Mouse (Mus musculus) lung, postnatal 0 days (tissue): ENCODE results near the gene Mapk11. TPM values are rescaled to one million over a fixed set of nuclear protein-coding genes. Genes with fewer than 3 reads are reported as not detected.

ENCODE experiments used
- ATAC-seq: fragments of 200-750 bp; cut with Nextera tagmentation; 2 replicates; pipeline ENCODE4 v1.8.0; 2017; ENCODE audit warnings: moderate library complexity
- DNase-seq: peaks from one replicate; pipeline ENCODE4 v3.0.0-alpha.2; 2016; ENCODE audit warnings: low spot score
- H3K27ac ChIP-seq: fragments of 300-500 bp; sonication (generic); 2 replicates; pipeline ENCODE4 v1.5.1; 2014; ENCODE audit warnings: antibody characterized with exemption, mild to moderate bottlenecking, low read length, mixed read lengths
- H3K27me3 ChIP-seq: fragments of 300-500 bp; sonication (generic); replicated peaks from 2 replicates; pipeline ENCODE4 v1.6.1; 2014; ENCODE audit warnings: low read length, mixed read lengths; ENCODE audit not compliant: insufficient read depth
- H3K36me3 ChIP-seq: fragments of 300-500 bp; sonication (generic); 2 replicates; pipeline ENCODE4 v1.6.1; 2014; ENCODE audit warnings: low read length, mixed read lengths; ENCODE audit not compliant: insufficient read depth
- H3K4me1 ChIP-seq: fragments of 300-500 bp; sonication (generic); 2 replicates; pipeline ENCODE4 v1.6.1; 2014; ENCODE audit warnings: antibody characterized with exemption, low read depth, low read length, mixed read lengths; ENCODE audit not compliant: insufficient read depth
- H3K4me2 ChIP-seq: fragments of 300-500 bp; sonication (generic); replicated peaks from 2 replicates; pipeline ENCODE4 v1.6.1; 2014; ENCODE audit warnings: low read depth, mild to moderate bottlenecking, low read length, moderate library complexity, mixed read lengths
- H3K4me3 ChIP-seq: fragments of 300-500 bp; sonication (generic); 2 replicates; pipeline ENCODE4 v1.5.1; 2014; ENCODE audit warnings: low read depth, low read length
- H3K9ac ChIP-seq: fragments of 300-500 bp; sonication (generic); replicated peaks from 2 replicates; pipeline ENCODE4 v1.6.1; 2014; ENCODE audit warnings: low read depth, mild to moderate bottlenecking
- H3K9me3 ChIP-seq: fragments of 300-500 bp; sonication (generic); 2 replicates; pipeline ENCODE4 v1.6.1; 2016; ENCODE audit warnings: low read length, mixed read lengths
- CTCF ChIP-seq: IDR thresholded peaks from 2 replicates; pipeline ENCODE4 v1.5.1; 2016; ENCODE audit warnings: antibody characterized with exemption, mild to moderate bottlenecking
- EP300 ChIP-seq: IDR thresholded peaks from 2 replicates; pipeline ENCODE4 v1.6.1; 2016; ENCODE audit warnings: antibody characterized with exemption, mild to moderate bottlenecking, control low read depth
- WGBS: fragments of 180-500 bp; shearing (Covaris S2); extraction: QIAGEN DNeasy Blood & Tissue Kit; methylation state at CpG from one replicate; pipeline ENCODE4 v1.1.7; 2014; 5-methylcytosine and 5-hydroxymethylcytosine counted together
- microRNA-seq: library from miRNA; unstranded; fragments of <30 nt; microRNA quantifications from one replicate; pipeline ENCODE4, GENCODE M21; 2016
- polyA plus RNA-seq: library from polyadenylated mRNA; unstranded; fragments of >200 nt; fragmentation: Nextera tagmentation; extraction: Ambion mirVana; gene quantifications from 2 replicates; pipeline ENCODE4 v1.2.1, GENCODE M21; 2015

Mapk11 gene
- polyA plus RNA-seq, 1 experiment from 2014 or later, result 7.4 TPM

- Histone ChIP-seq H3K27ac (no peak overlapping the region), H3K9me3 (no peaks in the 10 kb centered on the region), H3K4me1 (no peaks in the 10 kb centered on the region), H3K4me3 (no peak overlapping the region), H3K9ac (no peak overlapping the region), H3K36me3 (peaks cover 47% of the 10 kb centered on the region), H3K4me2 (no peak overlapping the region), H3K27me3 (no peaks in the 10 kb centered on the region)
- DNase-seq (no peak), ATAC-seq (no peak)
- no peak for TF ChIP-seq EP300
- 95% methylated on average over 8 of the region's 8 CpGs for WGBS
Measured at GRCm38 (mm10) chr15:89104425-89104824, 45.0 kb downstream of the Mapk11 start.

GRCm38 (mm10) chr15:89103921-89104320, 45.5 kb downstream of the Mapk11 start:
- Histone ChIP-seq H3K9me3 (no peaks in the 10 kb centered on the region), H3K27me3 (no peaks in the 10 kb centered on the region), H3K4me2 (no peak overlapping the region), H3K27ac (no peak overlapping the region), H3K4me1 (no peaks in the 10 kb centered on the region), H3K9ac (no peak overlapping the region), H3K36me3 (peaks cover 52% of the 10 kb centered on the region), H3K4me3 (no peak overlapping the region)
- ATAC-seq, result no peak
- no peak for DNase-seq
- 85% methylated on average over 10 of the region's 10 CpGs for WGBS
- TF ChIP-seq EP300, result no peak
- TF ChIP-seq CTCF, result no peak

GRCm38 (mm10) chr15:89102646-89103045, 46.8 kb downstream of the Mapk11 start:
- Histone ChIP-seq H3K4me3 (no peak overlapping the region), H3K27me3 (no peaks in the 10 kb centered on the region), H3K9ac (no peak overlapping the region), H3K27ac (no peak overlapping the region), H3K36me3 (peaks cover 50% of the 10 kb centered on the region), H3K9me3 (no peaks in the 10 kb centered on the region), H3K4me1 (no peaks in the 10 kb centered on the region), H3K4me2 (no peak overlapping the region)
- no peak for DNase-seq
- ATAC-seq, result no peak
- WGBS, result 70% methylated on average over 5 of the region's 5 CpGs
- TF ChIP-seq CTCF (no peak), EP300 (no peak)

GRCm38 (mm10) chr15:89100823-89101222, 48.6 kb downstream of the Mapk11 start:
- 91% methylated on average over 12 of the region's 12 CpGs for WGBS

GRCm38 (mm10) chr15:89098616-89099015, 50.8 kb downstream of the Mapk11 start:
- no peak overlapping the region for H3K9ac ChIP-seq
- no peak overlapping the region for H3K27ac ChIP-seq
- 88% methylated on average over 7 of the region's 7 CpGs for WGBS
- no peaks in the 10 kb centered on the region for H3K9me3 ChIP-seq
- H3K36me3 ChIP-seq, result peaks cover 74% of the 10 kb centered on the region
- no peak overlapping the region for H3K4me2 ChIP-seq
- ATAC-seq, result no peak
- no peak for TF ChIP-seq CTCF
- TF ChIP-seq EP300, result no peak
- no peaks in the 10 kb centered on the region for H3K27me3 ChIP-seq
- H3K4me1 ChIP-seq, result no peaks in the 10 kb centered on the region
- DNase-seq, result no peak
- no peak overlapping the region for H3K4me3 ChIP-seq

More at GRCm38 (mm10) chr15:89100823-89101222, 48.6 kb downstream of the Mapk11 start:
- H3K27me3 ChIP-seq, result no peaks in the 10 kb centered on the region
- no peak overlapping the region for H3K9ac ChIP-seq
- DNase-seq (no peak), ATAC-seq (no peak)
- no peak overlapping the region for H3K27ac ChIP-seq
- H3K4me1 ChIP-seq, result no peaks in the 10 kb centered on the region
- TF ChIP-seq CTCF, result no peak
- TF ChIP-seq EP300, result no peak
- no peak overlapping the region for H3K4me3 ChIP-seq
- peaks cover 67% of the 10 kb centered on the region for H3K36me3 ChIP-seq
- H3K4me2 ChIP-seq, result no peak overlapping the region
- no peaks in the 10 kb centered on the region for H3K9me3 ChIP-seq

GRCm38 (mm10) chr15:89097450-89097849, 52.0 kb downstream of the Mapk11 start:
- Histone ChIP-seq H3K27ac (no peak overlapping the region), H3K4me2 (no peak overlapping the region), H3K4me3 (no peak overlapping the region), H3K27me3 (no peaks in the 10 kb centered on the region), H3K9me3 (no peaks in the 10 kb centered on the region), H3K9ac (no peak overlapping the region), H3K36me3 (peaks cover 78% of the 10 kb centered on the region), H3K4me1 (no peaks in the 10 kb centered on the region)
- DNase-seq (no peak), ATAC-seq (no peak)
- WGBS, result 89% methylated on average over 5 of the region's 5 CpGs
- TF ChIP-seq EP300, result no peak
- no peak for TF ChIP-seq CTCF

Small RNAs within 50 kb of the gene (microRNA-seq; reads per million reads assigned to microRNA genes)
- gene Mir6958 (not detected), gene Mir7118 (not detected)

Other genes starting within 250 kb of the Mapk11 start
- 0.06 and 0.07 TPM in 2 replicates for gene Ttll8, start 195.2 kb downstream of the Mapk11 start, polyA plus RNA-seq
- 21.5 and 29.4 TPM in 2 replicates for gene Mlc1, start 170.6 kb downstream of the Mapk11 start, polyA plus RNA-seq
- gene Mov10l1, start 166.7 kb downstream of the Mapk11 start, polyA plus RNA-seq, result 0.42 and 0.88 TPM in 2 replicates
- gene Panx2, start 89.9 kb downstream of the Mapk11 start, polyA plus RNA-seq, result 0.11 and 0.18 TPM in 2 replicates
- gene Trabd, start 74.5 kb downstream of the Mapk11 start, polyA plus RNA-seq, result 41.8 and 43.4 TPM in 2 replicates
- 13.9 and 16.0 TPM in 2 replicates for gene Selenoo, start 60.5 kb downstream of the Mapk11 start, polyA plus RNA-seq
- gene Tubgcp6, start 26.5 kb downstream of the Mapk11 start, polyA plus RNA-seq, result 5.6 and 6.2 TPM in 2 replicates
- 14.8 and 15.1 TPM in 2 replicates for gene Hdac10, start 20.9 kb downstream of the Mapk11 start, polyA plus RNA-seq
- gene Mapk12, start 8.9 kb downstream of the Mapk11 start, polyA plus RNA-seq, result 13.0 and 14.4 TPM in 2 replicates
- 73.1 and 104 TPM in 2 replicates for gene Plxnb2, start 31.2 kb upstream of the Mapk11 start, polyA plus RNA-seq
- 4.4 and 5.0 TPM in 2 replicates for gene Dennd6b, start 46.9 kb upstream of the Mapk11 start, polyA plus RNA-seq
- gene Ppp6r2, start 61.9 kb upstream of the Mapk11 start, polyA plus RNA-seq, result 22.7 and 24.1 TPM in 2 replicates
- 28.1 and 30.9 TPM in 2 replicates for gene Sbf1, start 165.7 kb upstream of the Mapk11 start, polyA plus RNA-seq
- 0.11 and 0.12 TPM in 2 replicates for gene Adm2, start 173.1 kb upstream of the Mapk11 start, polyA plus RNA-seq
- not detected in 2 replicates for gene Miox, start 184.8 kb upstream of the Mapk11 start, polyA plus RNA-seq
- gene Lmf2, start 206.0 kb upstream of the Mapk11 start, polyA plus RNA-seq, result 44.8 and 48.1 TPM in 2 replicates
- gene Ncaph2, start 206.1 kb upstream of the Mapk11 start, polyA plus RNA-seq, result 73.7 and 80.7 TPM in 2 replicates
- gene Sco2, start 224.2 kb upstream of the Mapk11 start, polyA plus RNA-seq, result 5.9 and 8.7 TPM in 2 replicates
- gene Tymp, start 227.4 kb upstream of the Mapk11 start, polyA plus RNA-seq, result 2.1 and 2.2 TPM in 2 replicates
- gene Odf3b, start 229.7 kb upstream of the Mapk11 start, polyA plus RNA-seq, result 33.2 and 34.9 TPM in 2 replicates
- not detected in 2 replicates for gene Klhdc7b, start 235.3 kb upstream of the Mapk11 start, polyA plus RNA-seq